In genomic region chr5:24426037-24426432, GRCm38 (mm10) we compare ENCODE assay signal across 8 mouse cellular contexts. TPM values are rescaled to one million over a fixed set of nuclear protein-coding genes. Genes with fewer than 3 reads are reported as not detected.
A peak's percentile ranks its signal among the peaks of the same experiment; 100 is the strongest.
DNase-seq lines count a peak whose midpoint lies in the region; ATAC-seq and TF ChIP-seq lines count a peak whose summit lies in the region.

No protein-coding gene starts in this region.

- TF ChIP-seq CTCF in CH12.LX (conservative IDR thresholded peaks at IDR 0.05 in 1 of 2, IDR thresholded peaks at IDR 0.05 in 1 of 2; ENCODE audit: low read depth in 2 of 2, low read length in 2 of 2): no peak
- no peak for TF ChIP-seq CTCF in liver, embryonic 14.5 days (IDR thresholded peaks at IDR 0.05; ENCODE audit: low read depth)

- H3K36me3 ChIP-seq in CH12.LX (replicated peaks in 1 of 2; ENCODE audit: control insufficient read depth in 1 of 2, insufficient read depth in 1 of 2, low read length in 1 of 2): peaks cover 18 to 43% of the 10 kb centered on the region in 2 experiments
- H3K36me3 ChIP-seq in heart, embryonic 15.5 days: peaks cover 17% of the 10 kb centered on the region
- no peaks in the 10 kb centered on the region; the same call in 1 of the 2 replicates for H3K36me3 ChIP-seq in liver, embryonic 14.5 days (replicated peaks; ENCODE audit: control insufficient read depth, insufficient read depth, low read depth)

- no peaks in the 10 kb centered on the region for H3K27me3 ChIP-seq in CH12.LX (replicated peaks)
- H3K27me3 ChIP-seq in heart, embryonic 15.5 days: no peaks in the 10 kb centered on the region
- no peaks in the 10 kb centered on the region for H3K27me3 ChIP-seq in liver, embryonic 14.5 days (ENCODE audit: control insufficient read depth, insufficient read depth, low read length)

- in situ Hi-C loops in CH12.LX (cut with MboI; ENCODE audit: low pct_ligation_motif_present, low pct_unique_long_range_greater_than_20kb, low sequenced_read_pairs): no loop called here

- H3K4me2 ChIP-seq in CH12.LX (ENCODE audit: insufficient read depth, low read depth, poor library complexity, severe bottlenecking): peak overlapping the region; percentile 55
- peak overlapping the region; percentile 87 for H3K4me2 ChIP-seq in heart, embryonic 15.5 days
- H3K4me2 ChIP-seq in liver, embryonic 14.5 days (ENCODE audit: low read depth): peak overlapping the region; percentile 98

- DNase-seq in embryo, embryonic 10.5 days (ENCODE audit: low spot score): peak; percentile 26
- no peak for DNase-seq in embryo, embryonic 9.5 days (ENCODE audit: extremely low spot score)
- no peak for DNase-seq in CH12.LX (ENCODE audit: extremely low read depth)
- DNase-seq in liver, embryonic 14.5 days (ENCODE audit: low read depth in 3 of 3, low spot score in 3 of 3): no peak
- DNase-seq in thymus, adult 18-20 months: peak; percentile 26 to 43
- DNase-seq in cerebellum, adult 9-11 months: no peak
- DNase-seq in adrenal gland, postnatal 25 days: no peak

- H3K4me1 ChIP-seq in CH12.LX (ENCODE audit: control insufficient read depth in 1 of 2, insufficient read depth in 2 of 2): peaks cover 16 to 41% of the 10 kb centered on the region in 2 experiments
- peaks cover 51% of the 10 kb centered on the region for H3K4me1 ChIP-seq in heart, embryonic 15.5 days (replicated peaks)
- H3K4me1 ChIP-seq in liver, embryonic 14.5 days (replicated peaks; ENCODE audit: control insufficient read depth in 2 of 2, insufficient read depth in 2 of 2, low read length in 1 of 2): peaks cover 21 to 28% of the 10 kb centered on the region in 2 experiments

- ATAC-seq in heart, embryonic 15.5 days (replicated peaks; ENCODE audit: insufficient number of reproducible peaks, insufficient read depth, low FRiP score, low read depth): no peak
- ATAC-seq in liver, embryonic 14.5 days (ENCODE audit: insufficient read depth): no peak

- no peak for TF ChIP-seq POLR2A in CH12.LX (IDR thresholded peaks at IDR 0.05; ENCODE audit: low read depth, low read length)

- no peak for TF ChIP-seq EP300 in CH12.LX (IDR thresholded peaks at IDR 0.05; ENCODE audit: low read length)
- no peak for TF ChIP-seq EP300 in liver, embryonic 14.5 days (IDR thresholded peaks at IDR 0.05; ENCODE audit: low read depth)

- dilution Hi-C loops in CH12.LX (cut with MboI; ENCODE audit: extremely low pct_ligation_motif_present, extremely low pct_unique_long_range_greater_than_20kb, low sequenced_read_pairs): no loop called here

- H3K4me3 ChIP-seq in CH12.LX (replicated peaks in 1 of 3; ENCODE audit: low read depth in 2 of 3, low read length in 2 of 3, poor library complexity in 1 of 3): peak overlapping the region; percentile 63 to 94 (median 68)
- peak overlapping the region; percentile 82 for H3K4me3 ChIP-seq in heart, embryonic 15.5 days
- peak overlapping the region; percentile 66 to 77 for H3K4me3 ChIP-seq in liver, embryonic 14.5 days (ENCODE audit: insufficient read depth in 1 of 2, low read depth in 2 of 2, low read length in 2 of 2)

- peaks cover 10% of the 10 kb centered on the region; the same call in 1 of the 2 replicates for H3K79me2 ChIP-seq in CH12.LX (replicated peaks; ENCODE audit: control insufficient read depth, extremely low read depth, insufficient read depth, poor library complexity, severe bottlenecking)

- H3K9ac ChIP-seq in CH12.LX (ENCODE audit: insufficient read depth, low read depth): peak overlapping the region; percentile 54
- peak overlapping the region; percentile 71 for H3K9ac ChIP-seq in heart, embryonic 15.5 days
- no peak overlapping the region for H3K9ac ChIP-seq in liver, embryonic 14.5 days (replicated peaks)

- WGBS in heart, embryonic 15.5 days: 2% methylated on average over 10 of the region's 10 CpGs
- 13% methylated on average over 10 of the region's 10 CpGs for WGBS in liver, embryonic 14.5 days (ENCODE audit: insufficient replicate concordance)

- TF ChIP-seq RAD21 in CH12.LX (IDR thresholded peaks at IDR 0.05; ENCODE audit: low read depth, low read length): no peak

- no peaks in the 10 kb centered on the region for H3K9me3 ChIP-seq in CH12.LX (replicated peaks; ENCODE audit: low read length)
- no peaks in the 10 kb centered on the region for H3K9me3 ChIP-seq in heart, embryonic 15.5 days (replicated peaks)
- no peaks in the 10 kb centered on the region for H3K9me3 ChIP-seq in liver, embryonic 14.5 days (ENCODE audit: control insufficient read depth, low read length)

- no peak overlapping the region for H3K27ac ChIP-seq in CH12.LX (ENCODE audit: insufficient read depth, low read depth)
- peak overlapping the region; percentile 95; the same call in 1 of the 2 replicates for H3K27ac ChIP-seq in heart, embryonic 15.5 days
- no peak overlapping the region for H3K27ac ChIP-seq in liver, embryonic 14.5 days

TF ChIP-seq in CH12.LX, 34 proteins besides CTCF, POLR2A, EP300 and RAD21:
- TF ChIP-seq TCF12 (IDR thresholded peaks at IDR 0.05; ENCODE audit: low read depth, low read length) (no peak), IRF4 (IDR thresholded peaks at IDR 0.05; ENCODE audit: low read depth, low read length) (no peak), ZNF384 (IDR thresholded peaks at IDR 0.05; ENCODE audit: low read depth, low read length) (no peak), POLR2AphosphoS2 (IDR thresholded peaks at IDR 0.05; ENCODE audit: low read depth, low read length) (no peak), UBTF (IDR thresholded peaks at IDR 0.05; ENCODE audit: low read depth, low read length) (no peak), KAT2A (IDR thresholded peaks at IDR 0.05; ENCODE audit: insufficient replicate concordance, low read length) (no peak), NELFE (IDR thresholded peaks at IDR 0.05; ENCODE audit: low read depth, low read length) (no peak), BHLHE40 (IDR thresholded peaks at IDR 0.05; ENCODE audit: low read depth, low read length) (no peak), MAFK (IDR thresholded peaks at IDR 0.05; ENCODE audit: insufficient replicate concordance, low read length) (no peak), ETS1 (conservative IDR thresholded peaks at IDR 0.05; ENCODE audit: low read depth, low read length) (no peak), ELF1 (IDR thresholded peaks at IDR 0.05; ENCODE audit: low read depth, low read length) (no peak), PAX5 (IDR thresholded peaks at IDR 0.05; ENCODE audit: low read length) (no peak), USF2 (conservative IDR thresholded peaks at IDR 0.05; ENCODE audit: low read depth, low read length) (no peak), JUN (IDR thresholded peaks at IDR 0.05; ENCODE audit: insufficient read depth, low read depth, low read length) (no peak), SIN3A (IDR thresholded peaks at IDR 0.05; ENCODE audit: low read length) (no peak), TBP (conservative IDR thresholded peaks at IDR 0.05; ENCODE audit: low read depth, low read length) (no peak)

RNA-seq across cellular contexts. Expression of gene Slc4a2, which starts 2.4 kb away (rescaled TPM):
- 17.2 and 18.6 TPM in 2 replicates for total RNA-seq in CH12.LX (2012; rRNA removed)
- 12.7 and 12.9 TPM in 2 replicates for total RNA-seq in CH12.LX (2014; rRNA removed)
- polyA plus RNA-seq in CH12.LX (2012; ENCODE audit: insufficient read length, low read depth): 27.2 and 27.3 TPM in 2 replicates
- 25.6 and 30.6 TPM in 2 replicates for polyA plus RNA-seq in heart, embryonic 15.5 days (2015; fragmentation: Nextera tagmentation; extraction: Ambion mirVana)
- 11.6 and 12.9 TPM in 2 replicates for polyA plus RNA-seq in liver, embryonic 14.5 days (2012; rRNA removed)
- polyA plus RNA-seq in liver, embryonic 14.5 days (2014; fragmentation: Nextera tagmentation; extraction: Ambion mirVana): 5.6 and 6.0 TPM in 2 replicates
- 50.5 and 59.1 TPM in 2 replicates for total RNA-seq in adrenal gland, postnatal 25 days (2021)

RNA-seq across cellular contexts. Expression of gene Cdk5, which starts 2.7 kb away (rescaled TPM):
- 10.4 and 12.1 TPM in 2 replicates for total RNA-seq in CH12.LX (2012; rRNA removed)
- total RNA-seq in CH12.LX (2014; rRNA removed): 7.4 and 9.2 TPM in 2 replicates
- 25.1 and 26.6 TPM in 2 replicates for polyA plus RNA-seq in CH12.LX (2012; ENCODE audit: insufficient read length, low read depth)
- polyA plus RNA-seq in heart, embryonic 15.5 days (2015; fragmentation: Nextera tagmentation; extraction: Ambion mirVana): 27.5 and 32.5 TPM in 2 replicates
- polyA plus RNA-seq in liver, embryonic 14.5 days (2012; rRNA removed): 9.9 and 10.3 TPM in 2 replicates
- 8.2 and 8.9 TPM in 2 replicates for polyA plus RNA-seq in liver, embryonic 14.5 days (2014; fragmentation: Nextera tagmentation; extraction: Ambion mirVana)
- total RNA-seq in adrenal gland, postnatal 25 days (2021): 46.4 and 51.2 TPM in 2 replicates

RNA-seq across cellular contexts. Expression of gene Asic3, which starts 12.8 kb away (rescaled TPM):
- total RNA-seq in CH12.LX (2012; rRNA removed): 0.25 TPM in 1 of 2 replicates, not detected in the other
- total RNA-seq in CH12.LX (2014; rRNA removed): not detected in 2 replicates
- polyA plus RNA-seq in CH12.LX (2012; ENCODE audit: insufficient read length, low read depth): 1.1 and 1.3 TPM in 2 replicates
- not detected in 2 replicates for polyA plus RNA-seq in heart, embryonic 15.5 days (2015; fragmentation: Nextera tagmentation; extraction: Ambion mirVana)
- not detected in 2 replicates for polyA plus RNA-seq in liver, embryonic 14.5 days (2012; rRNA removed)
- polyA plus RNA-seq in liver, embryonic 14.5 days (2014; fragmentation: Nextera tagmentation; extraction: Ambion mirVana): not detected in 2 replicates
- total RNA-seq in adrenal gland, postnatal 25 days (2021): 0.43 TPM in 1 of 2 replicates, not detected in the other

RNA-seq across cellular contexts. Expression of gene Fastk, which starts 19.1 kb away (rescaled TPM):
- 61.2 and 61.4 TPM in 2 replicates for total RNA-seq in CH12.LX (2012; rRNA removed)
- total RNA-seq in CH12.LX (2014; rRNA removed): 41.8 and 44.8 TPM in 2 replicates
- polyA plus RNA-seq in CH12.LX (2012; ENCODE audit: insufficient read length, low read depth): 88.0 and 88.1 TPM in 2 replicates
- polyA plus RNA-seq in heart, embryonic 15.5 days (2015; fragmentation: Nextera tagmentation; extraction: Ambion mirVana): 173 and 188 TPM in 2 replicates
- polyA plus RNA-seq in liver, embryonic 14.5 days (2012; rRNA removed): 59.9 and 82.4 TPM in 2 replicates
- polyA plus RNA-seq in liver, embryonic 14.5 days (2014; fragmentation: Nextera tagmentation; extraction: Ambion mirVana): 40.8 and 47.2 TPM in 2 replicates
- total RNA-seq in adrenal gland, postnatal 25 days (2021): 114 and 119 TPM in 2 replicates

RNA-seq across cellular contexts. Expression of gene Tmub1, which starts 21.6 kb away (rescaled TPM):
- total RNA-seq in CH12.LX (2012; rRNA removed) (9.6 and 13.1 TPM in 2 replicates), CH12.LX (2014; rRNA removed) (6.1 and 7.6 TPM in 2 replicates)
- polyA plus RNA-seq in CH12.LX (2012; ENCODE audit: insufficient read length, low read depth): 8.6 and 11.2 TPM in 2 replicates
- polyA plus RNA-seq in heart, embryonic 15.5 days (2015; fragmentation: Nextera tagmentation; extraction: Ambion mirVana): 17.0 and 20.0 TPM in 2 replicates
- 5.3 and 7.6 TPM in 2 replicates for polyA plus RNA-seq in liver, embryonic 14.5 days (2012; rRNA removed)
- polyA plus RNA-seq in liver, embryonic 14.5 days (2014; fragmentation: Nextera tagmentation; extraction: Ambion mirVana): 4.0 and 6.5 TPM in 2 replicates
- total RNA-seq in adrenal gland, postnatal 25 days (2021): 12.5 and 16.8 TPM in 2 replicates

Comparison
In these comparisons a context has a peak if more than half of its experiments do, and no peak if none do; other contexts are left out.
1. DNase-seq: peak in embryo, embryonic 10.5 days (single experiment) and thymus, adult 18-20 months (2 of 2); none in embryo, embryonic 9.5 days (single experiment), CH12.LX (single experiment), liver, embryonic 14.5 days (0 of 3), cerebellum, adult 9-11 months (single experiment) and adrenal gland, postnatal 25 days (single experiment).
2. Peak in every context shown above with its lines, with median percentiles within 50 percentile points of each other: H3K4me2 ChIP-seq and H3K4me3 ChIP-seq.